26 mouse cellular contexts compared by ENCODE assay signal in the genomic region with DNA sequence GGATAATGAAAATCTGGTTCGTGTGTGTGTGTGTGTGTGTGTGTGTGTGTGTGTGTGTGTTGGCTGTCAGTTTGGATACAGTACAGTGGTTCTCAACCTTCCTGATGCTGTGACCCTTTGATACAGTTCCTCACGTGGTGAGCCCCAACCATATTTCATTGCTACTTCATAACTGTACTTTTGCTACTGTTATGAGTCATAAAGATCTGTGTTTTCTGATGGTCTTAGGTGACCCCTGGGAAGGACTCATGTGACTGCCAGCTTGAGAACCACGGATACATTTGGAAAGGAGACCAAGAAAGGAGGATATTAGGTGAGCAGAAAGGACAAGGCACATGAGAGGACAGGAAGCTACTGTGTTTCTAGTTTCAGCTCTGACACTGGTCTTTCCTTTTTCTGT.
"Had no signal": no experiment of that assay in that cellular context is flagged by ENCODE, and none has a peak within 500 bp of the region (broad histone marks: within the 10 kb centered on the region; RNA-seq: fewer than 3 reads in every experiment).

No protein-coding gene starts in this region.

- H3K4me3 ChIP-seq: gastrocnemius, adult 2 months; heart, adult 2 months; heart, embryonic 13.5 days; heart, embryonic 15.5 days; hindbrain, embryonic 13.5 days; hindbrain, embryonic 15.5 days; kidney, embryonic 15.5 days; limb, embryonic 13.5 days; limb, embryonic 15.5 days; liver, embryonic 12.5 days had no signal

- DNase-seq: gastrocnemius, adult 2 months; gastrocnemius, postnatal 10 days; gastrocnemius, postnatal 36 days; heart, adult 2 months; heart, postnatal 14 days; heart, postnatal 36 days; kidney, adult 11 months; kidney, adult 2 months; kidney, adult 9 months; kidney, postnatal 14 days; kidney, postnatal 36 days; layer of hippocampus, adult 9-11 months; layer of hippocampus, postnatal 36 days; left cerebral cortex, postnatal 4 days had no signal

- H3K27ac ChIP-seq: heart, adult 2 months; heart, embryonic 13.5 days; heart, embryonic 15.5 days; hindbrain, embryonic 13.5 days; hindbrain, embryonic 15.5 days; hindbrain, postnatal 0 days; kidney, embryonic 15.5 days; kidney, postnatal 0 days; limb, embryonic 13.5 days; limb, embryonic 15.5 days; liver, embryonic 12.5 days; liver, embryonic 14.5 days had no signal

- H3K4me1 ChIP-seq: heart, embryonic 15.5 days; hindbrain, embryonic 13.5 days; hindbrain, embryonic 15.5 days; limb, embryonic 13.5 days; limb, embryonic 15.5 days had no signal

- H3K9me3 ChIP-seq: heart, embryonic 13.5 days; heart, embryonic 15.5 days; hindbrain, embryonic 13.5 days; hindbrain, embryonic 15.5 days; kidney, embryonic 15.5 days; limb, embryonic 13.5 days; limb, embryonic 15.5 days; liver, embryonic 12.5 days had no signal

- H3K9ac ChIP-seq: heart, embryonic 13.5 days; heart, embryonic 15.5 days; hindbrain, embryonic 13.5 days; hindbrain, embryonic 15.5 days; kidney, embryonic 15.5 days; limb, embryonic 13.5 days; limb, embryonic 15.5 days; liver, embryonic 12.5 days; liver, embryonic 14.5 days had no signal

- H3K27me3 ChIP-seq: heart, embryonic 13.5 days; heart, embryonic 15.5 days; hindbrain, embryonic 13.5 days; hindbrain, embryonic 15.5 days; kidney, embryonic 15.5 days; limb, embryonic 13.5 days; limb, embryonic 15.5 days; liver, embryonic 12.5 days had no signal

- H3K4me2 ChIP-seq: heart, embryonic 11.5 days; heart, embryonic 13.5 days; heart, embryonic 15.5 days; hindbrain, embryonic 13.5 days; hindbrain, embryonic 15.5 days; kidney, embryonic 15.5 days; limb, embryonic 13.5 days; limb, embryonic 15.5 days; liver, embryonic 12.5 days had no signal

- H3K36me3 ChIP-seq: heart, embryonic 13.5 days; heart, embryonic 15.5 days; hindbrain, embryonic 13.5 days; hindbrain, embryonic 15.5 days; kidney, embryonic 15.5 days; limb, embryonic 13.5 days; limb, embryonic 15.5 days; liver, embryonic 12.5 days had no signal
